Mouse (Mus musculus) neural tube, embryonic 10.5 days (tissue): ENCODE measurements around the gene Enpp6.
"Not testable (repeated sequence)": the region's sequence is repeated elsewhere in the genome, so short reads cannot be mapped to it uniquely, and the experiment has no call there.

Experiments
- DNase-seq: peaks from one replicate; pipeline ENCODE4 v3.0.0-alpha.2; 2017; ENCODE audit warnings: low spot score; ENCODE audit errors: extremely low spot score

Gene Enpp6

GRCm38 (mm10) chr8:46995931-46996664 is 9.4 kb downstream of the Enpp6 start:
- DNase-seq: no peak

DNA sequence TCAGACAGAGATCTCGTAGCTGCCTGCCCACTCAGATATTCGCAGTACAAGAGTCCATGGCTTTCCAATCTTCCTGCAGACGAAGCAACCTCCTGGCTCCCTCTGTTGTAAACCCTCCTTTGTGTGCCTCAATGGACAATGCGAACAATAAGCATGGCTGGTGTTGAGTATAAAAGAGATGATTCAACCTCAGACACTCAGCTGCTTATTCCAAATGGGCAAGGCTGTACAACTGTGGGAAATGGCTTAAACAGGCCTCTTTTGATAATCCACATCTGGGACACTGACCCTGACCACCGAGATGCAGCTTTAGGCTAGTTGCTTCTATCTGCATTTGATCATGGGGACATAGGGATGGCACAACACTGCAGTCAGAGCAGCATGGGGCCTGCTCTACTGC is 19.0 kb downstream of the Enpp6 start:
- DNase-seq: no peak

GRCm38 (mm10) chr8:47006785-47007184 is 20.1 kb downstream of the Enpp6 start:
- DNase-seq: no peak

GRCm38 (mm10) chr8:47008220-47008773 is 21.6 kb downstream of the Enpp6 start:
- DNase-seq: no peak

- peak; percentile 76 for DNase-seq
Measured at GRCm38 (mm10) chr8:47016268-47016946, 29.7 kb downstream of the Enpp6 start.

DNA sequence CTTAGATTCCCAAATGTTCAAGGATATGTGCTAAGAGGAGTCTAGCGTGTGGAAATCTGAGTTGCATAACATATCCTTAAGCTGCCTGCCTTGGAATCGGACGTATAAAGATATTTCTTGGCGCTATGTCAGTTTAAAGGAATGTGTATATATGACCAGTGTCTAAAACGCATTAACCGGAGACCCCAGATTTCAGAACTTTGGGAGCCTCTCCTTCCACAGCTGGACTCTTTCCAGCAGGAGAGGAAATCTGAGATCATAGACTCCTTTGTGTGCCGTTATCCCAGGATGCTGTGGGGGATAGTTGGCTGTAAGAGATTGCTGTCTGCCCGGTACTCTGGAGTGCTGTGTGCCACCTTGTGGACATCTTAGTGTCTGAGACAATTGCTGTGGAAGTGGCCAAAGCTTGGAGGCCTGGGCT is 34.5 kb downstream of the Enpp6 start:
- no peak for DNase-seq

GRCm38 (mm10) chr8:47024612-47025011 is 37.9 kb downstream of the Enpp6 start:
- DNase-seq: no peak

- no peak for DNase-seq
Measured at GRCm38 (mm10) chr8:47026841-47027490, 40.3 kb downstream of the Enpp6 start.

DNA sequence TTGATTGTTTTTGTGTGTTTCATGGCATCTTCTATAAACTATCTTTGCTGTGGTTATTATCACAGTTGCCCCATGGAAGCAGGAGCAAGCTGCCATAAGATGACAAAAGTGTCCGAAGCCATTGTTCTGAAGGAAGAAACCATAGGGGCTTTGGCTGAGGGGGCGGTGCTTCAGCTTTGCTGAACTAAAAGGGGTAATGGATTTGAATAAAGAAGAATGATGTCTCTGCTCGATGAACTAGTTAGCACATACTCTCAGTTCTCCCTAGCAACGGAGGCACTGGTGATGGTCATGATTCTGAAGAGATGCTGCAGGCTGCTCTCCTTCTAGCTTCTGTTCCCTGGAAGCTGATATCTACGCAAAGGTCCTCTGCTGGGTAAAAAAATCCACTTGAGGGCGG is 41.8 kb downstream of the Enpp6 start:
- DNase-seq: no peak

DNA sequence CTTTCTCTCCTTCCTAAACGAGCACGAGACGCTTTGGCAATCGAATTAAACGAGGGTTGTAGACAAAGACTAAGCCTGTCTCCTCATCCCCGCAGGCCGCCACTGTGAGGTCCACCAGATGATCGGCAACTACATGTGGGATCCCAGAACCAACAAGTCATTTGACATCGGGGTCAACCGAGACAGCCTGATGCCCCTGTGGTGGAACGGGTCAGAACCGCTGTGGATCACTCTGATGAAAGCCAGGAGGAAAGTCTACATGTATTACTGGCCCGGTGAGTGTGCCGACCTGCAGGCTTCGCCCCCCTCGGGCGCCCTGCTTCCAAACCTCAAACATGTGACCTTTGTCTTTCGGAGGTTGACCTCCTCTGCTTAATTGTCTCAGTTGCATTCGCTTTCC is 43.6 kb downstream of the Enpp6 start:
- no peak for DNase-seq

DNA sequence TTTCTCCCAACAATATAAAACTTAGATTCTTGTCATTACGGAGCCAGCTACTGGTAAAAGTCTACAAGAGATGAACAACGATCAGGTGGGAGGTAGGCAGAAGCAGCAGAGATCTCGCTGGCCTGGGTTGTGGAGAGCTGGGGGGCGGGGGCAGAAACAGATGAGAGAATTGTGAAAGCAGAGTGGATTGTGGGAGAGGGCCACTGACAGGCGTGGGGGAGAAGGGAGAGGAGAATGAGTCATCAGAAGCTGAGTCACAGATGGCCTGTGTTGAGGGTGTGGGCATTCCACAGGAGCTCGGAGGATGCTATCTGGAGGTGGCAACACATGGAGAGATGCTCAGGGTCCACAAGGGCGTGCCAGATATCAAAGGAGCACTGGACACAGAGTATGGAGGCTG is 45.4 kb downstream of the Enpp6 start:
- no peak for DNase-seq

- DNase-seq: no peak
Measured at GRCm38 (mm10) chr8:47033976-47034375, 47.3 kb downstream of the Enpp6 start.

DNA sequence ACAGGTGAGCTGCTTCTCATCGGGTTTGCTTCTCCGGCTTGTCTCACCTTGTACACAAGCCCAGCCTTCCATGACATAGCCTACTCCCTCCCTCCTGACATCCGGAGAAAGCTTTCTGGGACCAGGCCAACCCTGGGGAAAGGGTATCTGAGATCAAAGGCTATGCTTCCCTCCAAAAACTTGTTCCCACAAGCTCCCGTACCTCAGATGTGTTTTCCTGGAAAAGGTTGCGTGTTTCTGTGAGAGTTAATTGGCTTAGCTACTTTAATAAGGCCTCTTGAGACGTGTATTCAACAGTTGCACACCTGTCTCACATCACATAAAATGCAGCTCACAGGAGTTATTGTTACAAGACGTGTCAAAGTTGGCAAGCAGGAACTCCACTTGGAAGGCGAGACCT is 49.8 kb downstream of the Enpp6 start:
- DNase-seq: no peak

DNA sequence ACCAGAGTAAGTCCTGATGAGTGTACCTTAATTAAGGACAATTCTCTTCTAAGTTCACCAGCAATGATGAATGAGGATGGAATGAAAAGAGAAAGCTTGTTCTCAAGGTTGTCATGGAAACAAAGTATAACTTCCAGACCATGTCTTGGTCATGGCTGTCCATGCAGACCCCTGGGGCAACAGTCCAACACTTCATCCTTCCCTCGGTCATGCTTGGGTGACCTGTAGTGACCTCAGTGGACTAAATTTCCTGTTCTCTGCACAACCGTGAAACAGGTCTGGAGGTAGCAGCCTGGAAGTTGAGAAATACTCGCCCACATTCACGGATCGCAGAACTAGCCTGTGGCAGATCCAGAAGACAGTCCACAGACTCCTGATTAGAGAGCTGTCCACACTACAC is 50.7 kb downstream of the Enpp6 start:
- no peak for DNase-seq

DNA sequence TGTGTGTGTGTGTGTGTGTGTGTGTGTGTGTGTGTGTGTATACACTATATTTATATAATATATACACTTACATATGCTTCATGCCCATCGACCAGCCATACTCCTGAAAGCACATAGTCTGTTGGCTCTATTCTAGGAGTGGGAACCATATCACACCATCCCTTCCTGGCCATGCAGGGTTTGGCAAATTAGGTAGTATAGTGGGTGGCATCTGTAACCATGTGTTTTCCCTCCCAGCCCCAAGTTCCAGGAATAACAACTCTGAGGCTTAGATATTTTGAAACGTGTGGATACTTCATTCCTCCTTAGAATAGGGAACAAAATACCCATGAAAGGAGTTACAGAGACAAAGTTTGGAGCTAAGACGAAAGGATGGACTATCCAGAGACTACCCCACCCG is 53.5 kb downstream of the Enpp6 start:
- DNase-seq: not testable (repeated sequence)

DNA sequence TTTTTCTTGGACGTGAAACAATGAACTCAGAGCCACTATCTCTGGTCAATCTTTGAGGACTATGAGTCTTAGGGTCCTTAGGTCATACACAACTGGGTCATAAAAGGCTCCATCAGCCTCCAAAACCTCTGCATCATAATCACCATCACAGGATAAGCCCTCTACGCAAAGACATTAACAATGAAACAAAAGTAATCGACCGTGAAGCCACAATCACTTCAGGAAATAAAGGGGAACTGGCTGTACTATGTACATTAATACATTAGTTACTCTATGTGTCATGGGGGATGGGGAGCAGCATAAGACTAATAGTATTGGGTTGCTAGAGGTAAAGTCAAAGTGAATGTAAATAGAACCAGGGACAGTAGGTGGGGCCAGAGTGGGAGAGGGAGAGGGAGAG is 59.7 kb downstream of the Enpp6 start:
- no peak for DNase-seq

DNA sequence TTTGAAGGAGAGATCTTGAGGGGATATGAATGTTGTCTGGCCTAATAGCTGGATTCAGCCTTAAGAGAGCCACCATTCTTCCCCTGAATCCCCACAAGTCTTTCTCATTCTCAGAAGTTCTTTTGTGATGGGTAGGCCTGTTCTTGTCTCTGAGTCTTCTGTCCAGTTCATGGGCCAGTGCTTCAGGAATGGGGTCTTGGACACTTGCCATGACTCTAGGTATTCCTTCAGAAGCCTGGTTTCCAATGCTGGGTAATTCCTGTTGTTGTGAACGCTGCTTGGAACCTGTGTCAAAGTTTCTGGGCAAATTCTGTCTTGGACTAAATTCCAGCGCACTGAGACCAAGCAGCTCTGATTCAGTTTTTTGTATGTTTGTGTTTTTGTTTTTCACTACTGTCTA is 60.5 kb downstream of the Enpp6 start:
- DNase-seq: no peak

DNA sequence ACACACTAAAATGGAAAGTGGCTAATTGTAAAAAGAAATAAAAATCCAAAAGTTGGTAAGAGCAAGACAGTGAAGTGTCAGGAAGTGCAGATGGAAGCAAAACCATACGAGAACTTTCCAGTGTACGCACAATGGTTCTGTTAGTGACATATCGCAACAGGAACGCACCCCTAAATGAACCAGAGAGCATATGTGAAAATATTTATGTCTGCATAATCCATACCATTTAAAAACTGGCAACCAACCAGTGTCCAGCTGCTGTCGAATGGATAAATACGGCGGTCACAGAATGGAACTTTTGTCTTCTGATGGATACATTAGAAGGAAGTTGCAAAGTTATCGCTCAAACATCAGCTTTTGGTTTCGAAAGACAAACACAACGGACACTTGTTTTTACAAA is 61.9 kb downstream of the Enpp6 start:
- DNase-seq: no peak

GRCm38 (mm10) chr8:47052643-47053042 is 66.0 kb downstream of the Enpp6 start:
- DNase-seq: no peak

- DNase-seq: no peak
Measured at GRCm38 (mm10) chr8:47056086-47056485, 69.4 kb downstream of the Enpp6 start.

DNA sequence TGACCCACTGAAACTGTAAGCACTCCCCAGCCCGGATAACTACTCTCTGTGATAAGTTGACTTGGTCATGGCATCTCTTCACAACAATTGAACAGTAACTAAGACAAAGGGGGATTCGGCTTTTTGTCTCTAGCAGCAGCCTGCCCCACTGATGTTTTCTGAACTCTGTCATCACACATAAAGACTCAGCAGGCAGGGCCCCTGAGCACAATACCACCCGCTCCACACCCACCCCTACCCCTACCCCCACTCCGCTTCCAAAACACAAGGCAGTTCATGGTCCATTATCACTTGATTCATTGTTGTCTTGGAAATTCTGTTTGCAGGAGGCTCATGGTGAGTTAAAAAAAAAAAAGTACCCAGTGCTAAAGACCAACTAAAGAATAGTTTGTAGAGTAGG is 71.8 kb downstream of the Enpp6 start:
- DNase-seq: no peak

- no peak for DNase-seq
Measured at GRCm38 (mm10) chr8:47058971-47059370, 72.3 kb downstream of the Enpp6 start.
